Mouse (Mus musculus) intestine, embryonic 14.5 days (tissue): ENCODE results near the gene Micall1. TPM values are rescaled to one million over a fixed set of nuclear protein-coding genes. Genes with fewer than 3 reads are reported as not detected.
A peak's percentile ranks its signal among the peaks of the same experiment; 100 is the strongest.

Source experiments
- ATAC-seq: fragments of 200-750 bp; cut with Nextera tagmentation; replicated peaks from 2 replicates; pipeline ENCODE4 v1.8.0; 2017; ENCODE audit warnings: low read depth, moderate number of reproducible peaks, moderate TSS enrichment, moderate library complexity; ENCODE audit not compliant: low FRiP score, low TSS enrichment
- DNase-seq: peaks from one replicate; pipeline ENCODE4 v3.0.0-alpha.2; 2018; ENCODE audit warnings: low spot score
- H3K27ac ChIP-seq: fragments of 300-500 bp; sonication (generic); 2 replicates; pipeline ENCODE4 v1.5.1; 2014; ENCODE audit warnings: low read depth, mild to moderate bottlenecking, control low read depth
- H3K27me3 ChIP-seq: fragments of 300-500 bp; sonication (generic); replicated peaks from 2 replicates; pipeline ENCODE4 v1.6.1; 2014; ENCODE audit warnings: low read length, control low read depth; ENCODE audit not compliant: control insufficient read depth, insufficient read depth
- H3K36me3 ChIP-seq: fragments of 300-500 bp; sonication (generic); 2 replicates; pipeline ENCODE4 v1.6.1; 2014; ENCODE audit warnings: low read length, control low read depth; ENCODE audit not compliant: control insufficient read depth, insufficient read depth
- H3K4me1 ChIP-seq: fragments of 300-500 bp; sonication (generic); replicated peaks from 2 replicates; pipeline ENCODE4 v1.6.1; 2014; ENCODE audit warnings: low read length, control low read depth, mixed read lengths; ENCODE audit not compliant: control insufficient read depth, insufficient read depth
- H3K4me2 ChIP-seq: fragments of 300-500 bp; sonication (generic); 2 replicates; pipeline ENCODE4 v1.6.1; 2014; ENCODE audit warnings: low read length
- H3K4me3 ChIP-seq: fragments of 300-500 bp; sonication (generic); 2 replicates; pipeline ENCODE4 v1.5.1; 2014; ENCODE audit warnings: low read depth, low read length, control low read depth, mixed read lengths
- H3K9ac ChIP-seq: fragments of 300-500 bp; sonication (generic); 2 replicates; pipeline ENCODE4 v1.6.1; 2014; ENCODE audit warnings: mild to moderate bottlenecking, low read length
- H3K9me3 ChIP-seq: fragments of 300-500 bp; sonication (generic); 2 replicates; pipeline ENCODE4 v1.6.1; 2016; ENCODE audit warnings: low read length, control low read depth; ENCODE audit not compliant: control insufficient read depth
- WGBS: fragments of 180-500 bp; shearing (Covaris S2); extraction: QIAGEN DNeasy Blood & Tissue Kit; methylation state at CpG from one replicate; pipeline ENCODE4 v1.1.7; 2014; 5-methylcytosine and 5-hydroxymethylcytosine counted together
- polyA plus RNA-seq: library from polyadenylated mRNA; unstranded; fragments of >200 nt; fragmentation: Nextera tagmentation; extraction: Ambion mirVana; gene quantifications from 2 replicates; pipeline ENCODE4 v1.2.1, GENCODE M21; 2014

Micall1 gene
- polyA plus RNA-seq, 1 experiment from 2014 or later: 9.3 TPM

DNA sequence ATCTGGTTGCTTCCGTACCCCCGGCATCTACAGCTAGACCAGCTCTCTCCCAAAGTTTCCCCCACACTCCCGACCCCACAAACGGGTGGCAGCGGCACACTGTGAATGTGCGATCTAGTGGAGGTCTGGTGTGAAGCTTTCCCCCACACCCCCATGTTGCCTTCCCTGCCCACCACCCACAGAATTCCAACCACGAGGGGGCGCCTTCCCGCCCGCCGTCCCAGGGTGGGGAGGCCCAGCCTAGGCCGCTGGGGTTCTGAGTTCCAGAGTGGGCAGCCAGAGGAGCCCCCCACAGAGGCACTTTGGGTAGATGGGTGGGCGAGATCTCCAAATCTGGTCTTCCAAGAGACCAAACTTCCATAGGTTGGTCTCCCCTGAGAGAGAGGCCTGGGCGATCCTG is 54.1 kb downstream of the Micall1 start:
- Histone ChIP-seq H3K4me2 (no peak overlapping the region), H3K4me3 (peak overlapping the region; percentile 26), H3K27me3 (peaks cover 63% of the 10 kb centered on the region), H3K9me3 (no peaks in the 10 kb centered on the region), H3K9ac (peak overlapping the region; percentile 17; the same call in 1 of the 2 replicates), H3K27ac (no peak overlapping the region), H3K36me3 (no peaks in the 10 kb centered on the region), H3K4me1 (no peaks in the 10 kb centered on the region)
- 35% methylated on average over 14 of the region's 14 CpGs for WGBS
- DNase-seq (no peak), ATAC-seq (no peak)

DNA sequence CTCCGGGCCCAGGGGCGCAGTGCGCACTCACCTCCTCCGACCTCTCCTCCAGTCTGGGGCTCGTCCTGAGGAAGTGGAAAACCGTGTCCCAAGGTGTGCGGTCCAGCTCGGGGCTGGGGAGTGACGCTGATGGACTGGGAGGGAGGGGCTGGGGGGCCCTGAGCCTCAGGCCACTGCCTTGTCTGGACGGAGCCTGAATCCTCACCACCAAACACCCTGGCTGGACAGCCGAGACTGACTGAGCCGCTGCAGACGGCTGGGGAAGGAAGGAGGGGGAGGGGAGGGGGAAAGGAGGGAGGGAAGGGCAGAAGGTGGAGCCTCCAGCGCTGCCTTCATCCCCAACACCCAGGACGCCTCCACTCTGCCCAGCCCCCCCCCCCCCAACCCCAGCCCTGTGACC is 55.6 kb downstream of the Micall1 start:
- Histone ChIP-seq H3K4me3 (0 out of 2 replicates have a peak overlapping the region, but pooled peaks have one; percentile 26), H3K4me2 (no peak overlapping the region; the same call in 1 of the 2 replicates), H3K9ac (no peak overlapping the region; the same call in 1 of the 2 replicates), H3K4me1 (no peaks in the 10 kb centered on the region), H3K27me3 (peaks cover 58% of the 10 kb centered on the region), H3K36me3 (no peaks in the 10 kb centered on the region), H3K27ac (no peak overlapping the region), H3K9me3 (no peaks in the 10 kb centered on the region)
- 0 out of 2 replicates have a peak, but pooled peaks have one; percentile 34 for ATAC-seq
- 3% methylated on average over 15 of the region's 15 CpGs for WGBS
- DNase-seq: no peak

DNA sequence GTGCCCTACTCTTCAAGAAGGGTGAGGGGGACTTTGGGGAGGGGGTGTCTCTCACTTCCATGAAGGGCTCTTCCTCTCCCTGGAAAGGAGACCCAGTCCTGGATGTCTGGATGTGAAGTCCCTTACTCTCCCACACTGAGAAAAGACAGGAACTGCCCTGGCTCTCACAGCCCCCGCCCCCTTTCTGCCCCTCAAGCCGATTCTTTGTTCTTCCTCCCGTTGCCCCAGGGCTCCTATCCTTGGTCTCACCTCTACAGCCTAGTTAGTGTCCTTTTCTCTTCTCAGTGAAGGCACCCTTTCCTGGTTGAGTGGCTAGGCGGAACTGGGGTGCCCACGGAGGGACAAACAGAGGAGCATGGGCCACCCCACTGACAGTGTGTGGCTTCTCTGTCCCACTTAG is 56.4 kb downstream of the Micall1 start, which contains the start of gene Sox10:
TSS of gene Sox10 (minus strand) at position 101 of the 400 bp plus-strand sequence.
- DNase-seq (no peak), ATAC-seq (no peak)
- no peaks in the 10 kb centered on the region for H3K4me1 ChIP-seq
- no peaks in the 10 kb centered on the region for H3K36me3 ChIP-seq
- H3K27me3 ChIP-seq: peaks cover 53% of the 10 kb centered on the region
- 49% methylated on average over 5 of the region's 5 CpGs for WGBS
- H3K4me3 ChIP-seq: 0 out of 2 replicates have a peak within 1 kb of the TSS, but pooled peaks have one; percentile 26
- H3K9me3 ChIP-seq: no peaks in the 10 kb centered on the region
- H3K27ac ChIP-seq: peak within 1 kb of the TSS; percentile 23; the same call in 1 of the 2 replicates
- no peak within 1 kb of the TSS; the same call in 1 of the 2 replicates for H3K4me2 ChIP-seq
- no peak within 1 kb of the TSS; the same call in 1 of the 2 replicates for H3K9ac ChIP-seq

DNA sequence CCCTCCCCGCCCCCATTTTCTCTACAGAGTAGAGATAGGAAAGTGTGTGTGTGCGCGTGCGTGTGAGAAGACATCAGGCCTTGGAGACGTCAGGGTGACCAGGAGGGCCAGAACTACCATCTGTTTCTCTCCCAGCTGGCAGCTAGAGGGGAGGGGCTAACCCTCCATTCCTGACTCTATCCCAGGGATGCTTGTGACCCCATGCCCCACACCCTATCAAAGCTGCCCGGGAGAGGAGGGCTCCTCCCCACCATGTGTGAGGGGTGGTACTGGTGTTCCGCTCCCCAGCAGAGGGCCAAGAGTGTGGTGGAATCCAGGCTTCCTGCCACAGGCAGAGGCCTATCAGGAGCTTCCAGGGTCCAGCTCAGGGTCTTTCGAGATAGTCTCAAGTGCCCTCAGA is 58.0 kb downstream of the Micall1 start:
- 41% methylated on average over 8 of the region's 8 CpGs for WGBS
- ATAC-seq: peak; percentile 33; the same call in 1 of the 2 replicates
- no peak overlapping the region for H3K4me2 ChIP-seq

DNA sequence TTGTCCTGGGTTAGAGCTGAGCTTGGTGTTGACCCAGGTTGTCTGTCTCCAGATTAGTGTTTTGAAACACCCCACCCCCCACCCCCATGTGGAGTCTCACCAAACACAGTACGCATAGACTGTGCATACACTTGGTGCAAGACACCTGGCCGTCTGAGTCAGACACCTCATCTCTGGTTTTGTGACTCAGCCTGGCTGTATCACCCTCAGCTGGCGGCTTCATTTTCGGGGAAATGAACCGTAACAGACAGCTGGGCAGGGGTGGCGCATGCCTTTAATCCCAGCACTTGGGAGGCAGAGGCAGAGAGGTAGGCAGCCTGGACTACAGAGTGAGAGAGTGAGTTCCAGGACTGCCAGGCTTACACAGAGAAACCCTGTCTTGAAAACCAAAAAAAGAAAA is 68.2 kb downstream of the Micall1 start:
- H3K9me3 ChIP-seq: no peaks in the 10 kb centered on the region
- H3K4me3 ChIP-seq: no peak overlapping the region
- H3K4me1 ChIP-seq: no peaks in the 10 kb centered on the region
- whole genome bisulfite sequencing: 66% methylated on average over 6 of the region's 6 CpGs
- no peaks in the 10 kb centered on the region for H3K36me3 ChIP-seq
- no peak overlapping the region for H3K27ac ChIP-seq
- H3K4me2 ChIP-seq: no peak overlapping the region
- ATAC-seq (no peak), DNase-seq (no peak)
- no peaks in the 10 kb centered on the region for H3K27me3 ChIP-seq
- H3K9ac ChIP-seq: no peak overlapping the region

More for the DNA sequence above, 58.0 kb downstream of the Micall1 start:
- H3K9ac ChIP-seq: no peak overlapping the region
- no peaks in the 10 kb centered on the region for H3K36me3 ChIP-seq
- no peak overlapping the region for H3K4me3 ChIP-seq
- no peaks in the 10 kb centered on the region for H3K9me3 ChIP-seq
- DNase-seq: no peak
- H3K4me1 ChIP-seq: no peaks in the 10 kb centered on the region
- H3K27me3 ChIP-seq: peaks cover 38% of the 10 kb centered on the region
- no peak overlapping the region for H3K27ac ChIP-seq

DNA sequence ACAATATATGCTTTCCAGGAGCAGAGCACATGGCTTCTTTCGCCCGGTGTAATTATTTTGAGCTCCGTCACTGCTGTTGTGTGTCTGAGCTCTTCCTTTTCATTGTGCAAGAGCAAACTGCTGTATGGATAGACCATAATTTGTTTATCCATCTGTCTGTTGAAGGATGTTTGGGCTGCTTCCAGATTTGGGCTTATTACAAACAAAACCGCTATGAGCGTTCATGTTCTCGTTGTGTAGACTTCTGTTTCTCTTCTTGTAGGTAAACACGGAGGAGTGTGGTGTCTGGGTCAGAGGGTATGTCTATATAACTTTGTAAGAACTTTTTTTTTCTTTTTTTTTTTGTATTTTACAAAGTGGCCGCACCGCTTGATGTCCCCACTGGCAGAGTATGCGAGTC is 76.5 kb downstream of the Micall1 start:
- no peaks in the 10 kb centered on the region for H3K36me3 ChIP-seq
- no peak overlapping the region for H3K9ac ChIP-seq
- H3K9me3 ChIP-seq: no peaks in the 10 kb centered on the region
- no peak overlapping the region for H3K27ac ChIP-seq
- no peaks in the 10 kb centered on the region for H3K27me3 ChIP-seq
- no peak overlapping the region for H3K4me3 ChIP-seq
- DNase-seq (no peak), ATAC-seq (no peak)
- WGBS: 62% methylated on average over 10 of the region's 10 CpGs
- H3K4me1 ChIP-seq: no peaks in the 10 kb centered on the region
- H3K4me2 ChIP-seq: no peak overlapping the region

Other genes with a start within 250 kb of the Micall1 start
- gene Gga1, start 231.7 kb upstream of the Micall1 start, polyA plus RNA-seq: 38.1 and 44.4 TPM in 2 replicates
- 0.62 and 0.86 TPM in 2 replicates for gene Gm49510, start 209.2 kb upstream of the Micall1 start, polyA plus RNA-seq
- 30.2 and 35.5 TPM in 2 replicates for gene Sh3bp1, start 209.1 kb upstream of the Micall1 start, polyA plus RNA-seq
- gene Pdxp, start 195.0 kb upstream of the Micall1 start, polyA plus RNA-seq: 16.3 and 17.5 TPM in 2 replicates
- 1,194 and 1,197 TPM in 2 replicates for gene Lgals1, start 182.2 kb upstream of the Micall1 start, polyA plus RNA-seq
- 46.0 and 53.5 TPM in 2 replicates for gene Nol12, start 174.0 kb upstream of the Micall1 start, polyA plus RNA-seq
- gene Triobp, start 161.2 kb upstream of the Micall1 start, polyA plus RNA-seq: 49.0 and 52.2 TPM in 2 replicates
- gene H1f0, start 80.4 kb upstream of the Micall1 start, polyA plus RNA-seq: 160 and 192 TPM in 2 replicates
- 1.0 and 1.1 TPM in 2 replicates for gene Galr3, start 67.0 kb upstream of the Micall1 start, polyA plus RNA-seq
- gene Ankrd54, start 46.0 kb upstream of the Micall1 start, polyA plus RNA-seq: 49.4 and 50.0 TPM in 2 replicates
- gene Eif3l, start 33.7 kb upstream of the Micall1 start, polyA plus RNA-seq: 244 and 264 TPM in 2 replicates
- gene Polr2f, start 32.1 kb downstream of the Micall1 start, polyA plus RNA-seq: 398 and 414 TPM in 2 replicates
- gene 1700088E04Rik, start 32.4 kb downstream of the Micall1 start, polyA plus RNA-seq: 7.4 and 8.2 TPM in 2 replicates
- gene Sox10, start 56.3 kb downstream of the Micall1 start, polyA plus RNA-seq: 17.2 TPM in 2 replicates
- gene Pick1, start 120.3 kb downstream of the Micall1 start, polyA plus RNA-seq: 28.3 and 30.1 TPM in 2 replicates
- 0.30 and 0.58 TPM in 2 replicates for gene Gm49486, start 120.5 kb downstream of the Micall1 start, polyA plus RNA-seq
- gene Slc16a8, start 145.9 kb downstream of the Micall1 start, polyA plus RNA-seq: 0.13 and 0.19 TPM in 2 replicates
- 4.8 and 9.4 TPM in 2 replicates for gene Baiap2l2, start 176.6 kb downstream of the Micall1 start, polyA plus RNA-seq
- gene Pla2g6, start 219.5 kb downstream of the Micall1 start, polyA plus RNA-seq: 17.0 and 20.7 TPM in 2 replicates
- 6.4 and 8.9 TPM in 2 replicates for gene Maff, start 237.7 kb downstream of the Micall1 start, polyA plus RNA-seq